Mouse (Mus musculus) B cell, adult 67 days (primary cell): Measurements from ENCODE around the gene Trdn. TPM values are rescaled to one million over a fixed set of nuclear protein-coding genes. Genes with fewer than 3 reads are reported as not detected.

Experiments
- total RNA-seq, 2 experiments: library from RNA; stranded (reverse); gene quantifications; 4 replicates each; pipeline ENCODE4 v1.2.4; 2023

Gene Trdn
- total RNA-seq = not detected

GRCm38 (mm10) chr10:33080254-33080653, at the start of gene Trdn:
TSS of gene Trdn (plus strand) at chr10:33080554.

Other genes starting within 250 kb of the Trdn start
- gene Nkain2, start 190.1 kb upstream of the Trdn start, total RNA-seq = not detected